Mouse (Mus musculus): ENCODE data around the gene Aifm1. TPM values are rescaled to one million over a fixed set of nuclear protein-coding genes. Genes with fewer than 3 reads are reported as not detected.

Gene Aifm1
- total RNA-seq, 2 experiments from 2014 or later: 85.2 to 93.7 TPM

DNA sequence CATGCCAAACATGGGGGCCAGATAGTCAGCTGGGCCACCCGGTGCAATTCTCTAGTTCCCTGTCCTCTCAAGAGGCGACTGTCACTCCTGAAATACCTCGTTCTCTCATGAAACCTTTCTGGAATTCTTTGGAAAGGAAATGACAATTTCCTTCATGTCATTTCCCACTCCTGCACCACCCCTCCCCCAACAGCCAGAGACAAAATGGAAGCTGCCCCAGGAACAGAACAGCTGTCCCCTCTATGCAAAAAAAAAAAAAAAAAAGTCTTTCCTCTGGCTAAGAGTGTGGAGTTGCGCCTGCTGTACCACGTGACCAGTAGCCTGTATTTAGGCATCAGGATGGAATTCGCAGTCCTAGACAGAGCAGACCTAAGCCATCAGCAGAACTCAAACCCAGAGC lies 85.1 kb downstream of the Aifm1 start:
- no peak for ATAC-seq (replicated peaks; ENCODE audit: poor library complexity)

DNA sequence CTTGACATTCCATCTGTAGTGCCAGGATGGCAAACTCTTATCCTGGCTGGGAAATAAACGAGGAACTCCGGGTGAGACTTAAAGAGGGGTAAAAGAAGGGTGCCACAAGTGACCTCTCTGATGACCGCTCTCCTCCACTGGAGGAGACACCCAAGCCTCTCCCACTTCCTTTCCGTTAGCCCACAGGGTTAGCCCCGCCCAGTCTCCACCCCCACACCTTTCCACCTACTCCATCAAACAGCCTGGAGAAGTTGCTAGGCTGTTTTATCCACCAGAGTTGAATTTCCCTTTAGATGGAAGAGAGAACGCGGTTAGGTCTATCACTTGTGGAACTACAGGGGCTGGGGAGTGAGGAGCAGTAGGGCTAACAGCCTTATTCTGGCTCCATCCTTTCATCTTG lies 88.1 kb downstream of the Aifm1 start:
- ATAC-seq (replicated peaks; ENCODE audit: poor library complexity): peak; percentile 51

Other genes with a start within 250 kb of the Aifm1 start
- 10.0 and 10.3 TPM in 2 replicates for gene Bcorl1, start 172.2 kb downstream of the Aifm1 start, total RNA-seq (2015)
- gene Bcorl1, start 172.2 kb downstream of the Aifm1 start, total RNA-seq (2017): 4.3 and 6.9 TPM in 2 replicates
- gene Elf4, start 50.4 kb downstream of the Aifm1 start, total RNA-seq (2015): 54.9 and 57.2 TPM in 2 replicates
- gene Elf4, start 50.4 kb downstream of the Aifm1 start, total RNA-seq (2017): 12.7 and 13.2 TPM in 2 replicates
- gene Rab33a, start 5.7 kb upstream of the Aifm1 start, total RNA-seq (2015): 0.17 and 0.84 TPM in 2 replicates
- gene Rab33a, start 5.7 kb upstream of the Aifm1 start, total RNA-seq (2017): 0.14 TPM in 1 of 2 replicates, not detected in the other
- 57.9 and 69.2 TPM in 2 replicates for gene Zfp280c, start 80.9 kb upstream of the Aifm1 start, total RNA-seq (2015)
- 22.4 and 30.0 TPM in 2 replicates for gene Zfp280c, start 80.9 kb upstream of the Aifm1 start, total RNA-seq (2017)
- 5.0 and 5.8 TPM in 2 replicates for gene Slc25a14, start 109.8 kb upstream of the Aifm1 start, total RNA-seq (2015)
- gene Slc25a14, start 109.8 kb upstream of the Aifm1 start, total RNA-seq (2017): 6.4 and 8.3 TPM in 2 replicates
- gene Gpr119, start 160.9 kb upstream of the Aifm1 start, total RNA-seq (2015): not detected in 2 replicates
- not detected in 2 replicates for gene Gpr119, start 160.9 kb upstream of the Aifm1 start, total RNA-seq (2017)
- gene Rbmx2, start 181.4 kb upstream of the Aifm1 start, total RNA-seq (2015): 17.0 and 20.5 TPM in 2 replicates
- 16.4 and 16.9 TPM in 2 replicates for gene Rbmx2, start 181.4 kb upstream of the Aifm1 start, total RNA-seq (2017)

All from megakaryocyte progenitor cell, adult 5-6 weeks (primary cell).